Mouse (Mus musculus) thymus, postnatal 36 days (tissue): ENCODE results near the gene Irf3.
A peak's percentile ranks its signal among the peaks of the same experiment; 100 is the strongest.

ENCODE experiments used
- DNase-seq, 2 experiments: peaks; one replicate each; pipeline ENCODE4 v3.0.0; 2022; ENCODE audit warnings: mixed read lengths in 2 of 2

Irf3 gene

GRCm38 (mm10) chr7:45035631-45036030 lies 38.2 kb downstream of the Irf3 start:
- DNase-seq = no peak

GRCm38 (mm10) chr7:45036702-45037101 lies 39.3 kb downstream of the Irf3 start:
- no peak for DNase-seq

GRCm38 (mm10) chr7:45037720-45038361 lies 40.4 kb downstream of the Irf3 start:
- DNase-seq = peak; percentile 75 to 79

- no peak for DNase-seq
Measured at GRCm38 (mm10) chr7:45038411-45038810, 41.0 kb downstream of the Irf3 start.

- no peak for DNase-seq
Measured at GRCm38 (mm10) chr7:45040851-45041250, 43.4 kb downstream of the Irf3 start.

GRCm38 (mm10) chr7:45043307-45043706 lies 45.9 kb downstream of the Irf3 start:
- no peak for DNase-seq

- no peak for DNase-seq
Measured at GRCm38 (mm10) chr7:45045741-45046140, 48.3 kb downstream of the Irf3 start.

GRCm38 (mm10) chr7:45046853-45047350 lies 49.5 kb downstream of the Irf3 start:
- no peak for DNase-seq

- no peak for DNase-seq
Measured at GRCm38 (mm10) chr7:45047491-45047890, 50.0 kb downstream of the Irf3 start.

GRCm38 (mm10) chr7:45048001-45048890 lies 50.8 kb downstream of the Irf3 start:
- DNase-seq = peak in 1 of 2 experiments; percentile 27

GRCm38 (mm10) chr7:45048923-45049657 lies 51.6 kb downstream of the Irf3 start:
- DNase-seq = no peak

- DNase-seq = peak; percentile 36 to 59
Measured at GRCm38 (mm10) chr7:45050945-45051600, 53.6 kb downstream of the Irf3 start.

- DNase-seq = no peak
Measured at GRCm38 (mm10) chr7:45051601-45051974, 54.1 kb downstream of the Irf3 start.
